Mouse (Mus musculus) 3T3-L1 (cell line): ENCODE measurements around the gene Cnih4.

ENCODE experiments used
- DNase-seq: peaks from one replicate; pipeline ENCODE4 v3.0.0-alpha.2; 2015; ENCODE audit warnings: low read depth, low spot score

The Cnih4 gene

DNA sequence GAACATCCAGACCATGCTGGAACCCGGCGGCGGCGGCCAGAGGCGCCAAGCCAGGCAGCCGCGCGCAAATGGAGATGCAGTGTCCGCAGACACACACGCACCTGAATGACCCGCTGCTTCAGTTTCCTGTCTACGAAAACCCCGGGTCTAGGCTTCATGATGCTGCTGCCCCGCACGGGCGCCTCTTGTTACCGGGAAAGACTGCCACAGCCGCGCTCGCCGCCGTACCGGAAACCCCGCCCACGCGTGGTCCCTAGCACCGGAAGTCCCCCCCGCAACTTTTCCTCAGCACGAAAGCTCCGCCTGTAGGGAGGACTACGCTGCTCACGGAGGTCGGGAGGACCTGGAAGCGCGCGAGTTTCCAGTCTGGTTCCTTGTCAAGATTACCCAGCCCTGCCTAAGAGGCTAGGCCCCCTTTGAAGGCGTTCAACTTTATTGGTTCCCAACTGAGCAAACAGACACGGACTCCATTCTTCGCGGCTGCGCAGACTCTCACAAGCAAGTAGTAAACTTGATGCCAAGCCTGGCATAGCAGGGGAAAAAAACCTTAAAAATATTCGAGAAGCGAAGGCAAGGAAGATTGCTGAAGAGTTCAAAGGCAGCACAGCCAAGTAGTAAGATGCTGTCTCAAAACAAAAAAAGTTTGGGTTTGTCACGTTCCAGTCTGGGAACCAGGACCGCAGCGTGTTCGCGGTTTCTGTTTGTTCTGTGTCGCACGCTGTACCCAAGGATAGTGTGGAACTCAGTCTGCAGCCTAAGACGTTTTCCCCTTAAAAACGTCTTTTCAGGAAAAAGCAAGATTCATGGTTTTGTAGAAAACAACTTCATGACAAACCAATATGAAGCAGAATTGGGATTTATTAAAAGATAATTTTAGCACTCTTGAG is at the start of gene Cnih4, which contains the start of gene Nvl:
Gene Cnih4 (plus strand): TSS at position 744 of the 887 bp plus-strand sequence.
Gene Nvl (minus strand): TSS at position 255 of the 887 bp plus-strand sequence.
- peak; percentile 98 for DNase-seq

DNA sequence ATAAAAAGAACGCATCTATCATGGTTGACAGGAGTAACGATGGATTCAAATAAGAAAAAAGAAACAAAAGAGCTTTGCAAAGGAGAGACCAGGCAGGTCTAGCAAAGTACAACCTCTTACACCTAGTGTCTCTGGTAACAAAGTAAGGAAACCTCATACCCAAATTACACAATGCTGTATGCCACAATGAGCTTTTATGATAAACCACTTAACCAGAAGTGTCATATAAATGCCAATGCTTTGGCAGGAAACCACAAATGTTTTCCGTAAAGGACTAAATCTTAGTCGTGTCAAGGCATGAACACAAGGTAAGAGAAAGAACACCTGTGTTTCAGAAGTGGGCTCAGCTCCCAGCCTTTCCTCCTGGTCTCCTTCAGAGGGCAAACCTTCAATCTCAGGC is 27.4 kb upstream of the Cnih4 start:
- DNase-seq, result no peak

DNA sequence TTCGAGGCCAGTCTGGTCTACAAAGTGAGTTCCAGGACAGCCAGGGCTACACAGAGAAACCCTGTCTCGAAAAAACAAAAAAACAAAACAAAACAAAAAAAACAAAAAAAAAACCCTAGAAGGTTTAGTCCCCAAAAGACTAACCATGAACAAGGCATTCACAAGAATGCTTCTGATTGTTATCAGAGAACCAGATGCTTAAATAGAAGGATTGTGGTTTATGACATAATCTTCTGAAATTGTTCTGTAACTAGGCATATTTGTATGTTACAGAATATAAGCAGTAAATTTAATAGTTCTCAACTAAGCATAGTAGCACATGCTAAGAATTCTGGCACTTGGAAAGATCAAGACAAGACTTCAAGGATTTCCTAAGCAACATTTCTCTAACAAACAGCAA is 20.3 kb upstream of the Cnih4 start:
- DNase-seq, result peak; percentile 25

DNA sequence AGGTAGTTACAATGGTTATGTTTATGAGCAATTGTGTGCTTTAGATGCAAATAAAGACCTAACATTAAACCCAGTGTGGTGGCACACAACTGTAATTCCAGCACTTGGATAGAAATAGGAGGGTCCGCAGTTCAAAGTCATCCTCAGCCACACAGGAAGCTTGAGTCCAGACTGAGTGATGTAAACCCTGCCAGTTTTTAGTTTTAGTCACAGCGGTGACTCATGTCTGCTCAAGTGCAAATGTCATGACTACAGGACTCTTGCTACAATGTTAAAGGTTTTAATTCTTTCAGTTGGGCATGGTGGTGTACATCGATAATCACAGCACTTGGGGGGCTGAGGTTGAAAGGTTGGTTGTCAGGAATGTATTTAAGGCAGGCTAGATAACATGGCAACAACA is 18.6 kb upstream of the Cnih4 start:
- peak; percentile 48 for DNase-seq

DNA sequence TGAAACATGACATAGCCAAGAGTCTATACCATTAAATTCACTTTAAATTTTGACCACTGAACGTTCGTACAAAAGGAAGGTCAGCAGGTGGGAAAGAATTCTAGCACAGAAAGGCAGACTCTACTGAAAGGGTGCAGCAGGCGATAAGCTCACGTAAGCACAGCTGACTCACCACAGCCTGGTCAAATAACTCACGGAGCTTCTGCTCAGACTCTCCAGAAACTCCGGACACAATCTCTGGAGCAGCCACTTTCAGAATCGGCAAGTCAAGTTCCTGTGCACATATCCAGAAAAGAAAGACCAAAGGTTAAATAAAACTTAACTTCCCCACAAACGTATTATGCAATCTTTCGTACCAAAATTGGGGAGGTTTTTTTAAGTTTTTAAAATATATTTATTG is 17.7 kb upstream of the Cnih4 start:
- DNase-seq, result no peak

DNA sequence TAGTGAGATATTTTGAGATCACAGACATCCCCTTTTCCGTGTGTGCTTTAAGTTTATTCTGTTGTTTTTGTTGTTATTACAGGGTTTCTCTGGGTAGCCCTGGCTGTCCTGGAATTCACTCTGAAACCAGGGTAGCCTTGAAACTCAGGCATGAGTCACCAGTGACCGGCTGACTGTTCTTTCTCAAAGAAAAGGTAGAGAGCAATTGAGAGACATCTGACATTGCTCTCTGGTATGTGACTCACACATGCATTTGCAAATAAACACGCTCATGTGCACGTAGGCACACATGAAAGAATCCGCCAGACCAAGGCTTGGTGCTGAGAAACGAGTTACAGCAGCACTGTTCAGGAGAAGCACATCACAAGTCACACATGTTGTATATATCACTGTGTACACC is 12.6 kb upstream of the Cnih4 start:
- peak; percentile 86 for DNase-seq

DNA sequence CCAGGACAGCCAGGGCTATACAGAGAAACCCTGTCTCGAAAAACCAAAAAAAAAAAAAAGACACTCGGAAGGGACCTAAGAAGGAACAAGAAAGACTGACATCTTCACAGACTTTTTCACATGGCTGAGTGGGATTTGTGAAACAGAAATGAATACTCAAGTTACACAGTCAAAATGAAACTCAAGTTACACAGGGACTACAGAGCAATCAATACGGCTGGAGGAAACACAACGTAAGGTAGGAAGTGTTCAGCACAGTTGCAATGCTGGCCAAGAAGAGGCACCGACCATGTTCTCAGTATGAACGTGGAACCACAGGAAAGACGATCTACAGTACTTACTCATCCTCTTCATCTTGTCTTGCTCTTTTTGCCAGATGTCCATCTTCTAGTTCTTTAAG is 5.8 kb upstream of the Cnih4 start:
- no peak for DNase-seq

DNA sequence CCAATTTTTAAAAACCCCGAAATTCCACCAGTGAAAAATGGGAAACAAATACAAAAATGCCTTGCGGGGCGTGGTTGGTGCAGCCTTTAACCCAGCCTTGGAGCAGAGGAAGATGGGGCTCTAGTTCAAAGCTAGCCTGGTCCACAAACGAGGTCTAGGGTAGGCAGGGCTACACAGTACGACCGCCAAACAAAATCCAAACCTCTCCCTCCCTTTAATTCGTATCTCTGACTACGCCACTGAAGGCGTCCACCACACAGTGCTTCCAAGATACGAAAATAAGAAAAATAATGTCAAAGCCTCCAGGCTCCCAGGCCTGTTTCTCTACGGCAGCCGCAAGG is 914 bp upstream of the Cnih4 start:
- DNase-seq, result no peak

DNA sequence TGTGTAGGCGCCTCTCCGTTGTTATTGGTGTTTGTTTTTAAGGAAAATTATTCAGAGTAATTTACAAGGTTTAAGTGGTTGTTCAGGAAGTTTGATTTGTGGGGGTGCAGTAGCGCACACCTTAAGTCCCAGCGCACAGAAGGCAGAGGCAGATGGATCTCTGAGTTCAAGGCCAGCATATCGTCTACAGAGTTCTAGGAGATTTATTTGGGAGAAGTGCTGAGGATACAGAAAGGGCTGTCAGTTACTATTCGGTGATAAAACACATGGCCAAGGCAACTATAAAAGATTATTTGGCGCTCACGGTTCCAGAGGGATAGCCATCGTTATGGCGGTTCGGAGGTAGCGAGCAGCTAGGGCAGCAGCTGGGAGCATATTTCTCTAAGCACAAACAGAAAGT is 473 bp downstream of the Cnih4 start:
- peak; percentile 14 for DNase-seq

DNA sequence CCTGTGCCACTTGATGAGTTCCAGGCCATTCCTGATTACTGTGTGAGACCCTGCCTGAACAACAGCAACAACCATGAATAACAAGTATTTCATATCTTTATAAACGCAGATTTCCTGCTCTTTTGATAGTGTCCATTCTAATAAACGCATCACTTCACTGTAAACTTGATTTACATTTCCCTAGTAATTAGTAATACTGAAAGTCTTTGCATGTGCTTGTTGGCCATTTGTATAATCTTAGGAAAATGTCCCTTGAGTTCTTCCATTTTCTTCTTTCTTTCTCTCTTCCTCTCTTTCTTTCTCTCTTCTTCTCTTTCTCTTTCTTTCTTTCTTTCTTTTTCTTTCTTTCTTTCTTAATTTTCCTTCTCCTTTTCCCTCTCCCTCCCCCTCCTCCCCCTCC is 1.7 kb downstream of the Cnih4 start:
- DNase-seq, result no peak

DNA sequence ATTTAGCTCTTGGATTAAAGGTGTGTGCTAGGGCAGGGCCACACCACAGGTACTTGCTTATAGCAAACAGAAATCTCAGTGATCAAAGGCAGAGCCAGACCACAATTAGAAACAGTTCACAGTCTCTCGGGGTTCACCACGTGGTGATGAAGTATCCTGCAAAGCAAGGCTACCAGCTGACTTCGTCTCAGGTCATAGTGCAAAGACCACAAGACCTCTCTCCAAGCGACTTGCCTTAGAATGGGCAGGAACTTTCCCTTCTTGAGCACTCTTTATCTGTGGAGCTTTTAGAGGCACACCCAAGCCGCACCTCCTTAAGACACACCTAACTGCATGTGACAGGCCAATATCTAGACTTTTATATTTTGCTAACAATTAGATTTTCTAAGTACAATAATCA is 4.0 kb downstream of the Cnih4 start:
- DNase-seq, result no peak

DNA sequence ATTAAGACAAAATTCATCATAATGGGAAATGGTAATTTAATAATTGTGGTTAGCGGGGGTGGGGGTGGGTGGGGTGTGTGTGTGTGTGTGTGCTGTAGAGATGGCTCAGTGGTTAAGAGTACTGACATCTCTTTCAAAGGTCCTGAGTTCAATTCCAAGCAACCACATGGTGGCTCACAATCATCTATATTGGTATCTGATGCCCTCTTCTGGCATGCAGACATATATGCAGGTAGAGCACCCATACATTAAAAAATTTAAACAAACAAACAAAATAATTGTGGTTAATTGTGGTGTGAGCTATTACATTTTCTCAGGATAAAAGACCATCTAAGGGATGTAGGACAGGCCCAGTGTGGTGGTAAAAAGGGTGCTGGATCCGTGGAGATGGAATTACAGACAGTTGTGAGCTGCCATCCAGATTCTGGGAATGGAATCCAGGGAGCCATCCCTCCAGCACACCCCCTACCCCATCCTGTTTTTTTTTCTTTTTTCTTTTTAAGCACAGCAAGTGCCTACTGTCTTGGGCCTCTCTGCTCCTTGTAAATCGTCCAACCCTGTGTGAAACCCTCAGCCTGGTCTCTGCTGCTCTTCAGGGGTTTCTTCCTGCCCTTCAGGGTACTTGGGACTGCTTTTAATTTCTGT is 5.0 kb downstream of the Cnih4 start:
- peak; percentile 37 for DNase-seq

DNA sequence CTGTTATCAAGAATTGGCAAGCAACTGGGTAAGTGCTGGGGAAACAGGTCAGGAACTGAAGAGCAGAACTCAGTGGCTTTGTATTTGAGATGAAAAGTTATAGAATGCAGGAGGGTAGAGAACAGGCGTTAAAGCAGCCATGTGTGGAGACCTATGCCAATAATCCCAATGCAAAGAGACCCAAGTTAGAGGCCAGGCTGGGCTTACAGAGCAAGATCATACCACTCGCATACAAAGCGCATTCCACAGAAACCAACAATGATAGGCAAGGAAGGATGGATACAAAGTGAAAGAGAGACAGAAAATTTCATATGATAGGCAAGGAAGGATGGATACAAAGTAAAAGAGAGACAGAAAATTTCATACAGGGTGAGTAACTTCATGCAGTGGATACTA is 5.9 kb downstream of the Cnih4 start:
- DNase-seq, result no peak

DNA sequence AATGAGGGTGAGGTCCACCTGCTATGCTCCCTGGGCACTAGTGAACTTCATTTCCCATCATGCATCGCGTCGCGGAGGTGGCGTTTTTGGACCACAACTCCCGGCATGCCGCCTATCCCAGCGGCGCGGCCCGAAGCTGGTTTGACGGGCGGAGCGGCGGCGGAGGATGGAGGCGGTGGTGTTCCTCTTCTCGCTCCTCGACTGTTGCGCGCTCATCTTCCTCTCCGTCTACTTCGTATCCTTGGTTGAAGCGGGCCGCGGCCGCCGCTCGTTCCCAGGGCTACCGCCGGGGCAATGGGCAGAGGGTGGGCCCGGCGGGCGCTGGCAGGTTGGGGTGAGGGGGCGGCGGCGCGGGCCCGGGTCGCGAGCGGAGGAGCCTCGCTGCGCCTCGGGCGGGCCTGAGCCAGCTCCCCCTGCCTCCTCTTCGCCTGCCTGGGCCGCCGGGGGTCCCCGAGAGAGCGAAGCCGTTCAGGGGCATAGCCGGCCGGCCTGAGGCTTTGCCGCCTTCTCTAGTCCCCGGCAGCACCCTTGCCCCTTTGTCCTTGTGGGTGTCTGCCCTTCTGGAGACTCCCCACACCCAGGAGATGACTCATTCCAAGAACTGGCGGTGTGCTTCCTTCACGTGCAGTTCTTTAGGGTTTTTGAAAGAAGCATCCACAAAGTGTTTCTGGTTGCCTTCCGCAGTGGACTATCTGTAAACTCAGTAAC is 6.5 kb downstream of the Cnih4 start:
- peak; percentile 92 for DNase-seq

DNA sequence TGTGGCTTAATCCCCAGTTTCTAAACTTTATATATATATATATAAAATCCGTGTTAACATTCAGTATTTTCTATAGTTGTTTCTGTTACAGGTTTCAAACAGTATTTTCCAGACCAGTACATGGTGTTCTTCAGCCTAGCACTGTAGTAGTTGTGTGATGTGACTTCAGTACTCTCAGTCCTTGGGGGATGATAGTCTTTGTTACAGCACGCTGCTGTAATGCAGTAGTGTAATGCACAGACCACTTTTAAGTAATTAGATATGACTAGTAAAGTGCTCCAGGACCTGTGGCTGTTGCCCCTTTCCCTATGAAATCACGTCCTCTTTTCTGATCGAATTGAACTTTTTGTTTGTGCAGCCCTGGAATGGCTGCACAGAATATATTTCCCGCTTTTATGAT is 7.0 kb downstream of the Cnih4 start:
- DNase-seq, result peak; percentile 19

DNA sequence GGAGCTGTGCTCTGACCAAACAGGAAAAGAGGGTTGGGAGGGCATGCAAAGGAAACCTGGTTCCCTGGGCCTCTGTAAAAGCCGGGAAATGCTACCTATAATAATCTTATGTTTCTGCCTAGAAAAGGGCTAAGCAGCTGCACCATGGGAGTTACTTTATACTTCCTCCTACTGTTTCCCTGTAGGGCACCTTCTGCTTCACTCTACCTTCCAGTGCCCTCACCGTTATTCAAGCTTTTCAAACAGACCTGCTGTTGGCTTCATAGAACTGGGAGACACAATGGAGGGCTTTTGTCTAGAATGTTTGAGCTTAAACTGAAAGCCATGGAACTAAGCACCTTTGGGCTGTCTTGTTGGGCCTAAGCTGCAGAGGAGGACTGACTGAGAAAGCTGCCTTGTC is 23.3 kb downstream of the Cnih4 start:
- DNase-seq, result no peak

DNA sequence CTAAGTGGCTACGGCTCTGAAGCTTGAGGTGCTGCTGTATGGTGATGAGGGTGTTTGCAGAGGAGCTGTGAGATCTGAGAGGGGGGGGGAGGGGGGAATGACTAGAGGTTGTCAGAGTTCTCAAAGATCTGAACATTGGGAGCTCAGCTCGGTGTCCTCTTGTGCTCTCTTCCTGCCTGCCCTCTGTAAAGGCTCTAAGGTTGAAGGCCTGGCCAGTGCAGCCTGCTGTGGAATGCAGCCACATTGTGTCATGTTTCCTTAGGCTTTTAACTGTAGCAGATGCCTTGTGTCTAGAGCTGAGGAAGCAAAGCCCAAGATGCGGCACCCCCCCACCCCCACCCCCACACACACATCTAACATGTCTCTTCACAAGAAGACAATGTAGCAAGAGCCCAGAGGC is 23.9 kb downstream of the Cnih4 start:
- DNase-seq, result no peak

DNA sequence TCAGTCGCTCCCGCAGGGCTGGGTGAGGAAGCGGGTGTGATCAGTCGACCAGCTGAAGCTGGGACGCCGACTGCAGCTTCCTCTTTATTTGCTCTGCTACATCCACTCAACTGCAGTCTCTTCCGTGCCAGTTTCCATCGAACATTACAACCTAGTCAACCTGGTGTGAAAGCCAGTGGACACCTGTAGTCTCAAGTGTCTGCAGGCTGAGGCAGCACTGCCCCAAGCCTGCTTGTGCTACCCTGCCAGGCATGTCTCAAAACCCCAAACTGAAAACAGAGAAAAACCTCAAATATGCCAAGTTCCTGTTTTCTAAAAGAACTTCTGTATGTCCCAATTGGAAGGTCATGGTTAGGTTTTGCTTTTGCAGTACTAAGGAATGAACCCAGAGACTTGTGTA is 25.7 kb downstream of the Cnih4 start:
- DNase-seq, result no peak

DNA sequence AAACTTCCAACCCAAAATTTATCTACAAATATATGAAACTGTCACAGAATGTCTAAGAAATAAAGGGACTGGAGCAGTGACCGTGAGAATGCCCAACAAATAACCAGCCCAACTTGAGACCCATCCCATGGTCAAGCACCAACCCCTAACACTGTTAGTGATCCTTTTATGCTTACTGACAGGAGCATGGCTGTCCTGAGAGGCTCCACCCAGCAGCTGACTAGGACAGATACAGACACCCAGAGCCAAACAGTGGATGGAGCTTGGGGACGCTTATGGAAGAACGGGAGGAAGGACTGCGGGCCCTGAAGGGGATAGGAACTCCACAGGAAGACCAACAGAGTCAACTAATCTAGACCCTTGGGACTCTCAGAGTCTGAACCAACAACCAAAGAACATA is 44.4 kb downstream of the Cnih4 start:
- DNase-seq, result no peak

DNA sequence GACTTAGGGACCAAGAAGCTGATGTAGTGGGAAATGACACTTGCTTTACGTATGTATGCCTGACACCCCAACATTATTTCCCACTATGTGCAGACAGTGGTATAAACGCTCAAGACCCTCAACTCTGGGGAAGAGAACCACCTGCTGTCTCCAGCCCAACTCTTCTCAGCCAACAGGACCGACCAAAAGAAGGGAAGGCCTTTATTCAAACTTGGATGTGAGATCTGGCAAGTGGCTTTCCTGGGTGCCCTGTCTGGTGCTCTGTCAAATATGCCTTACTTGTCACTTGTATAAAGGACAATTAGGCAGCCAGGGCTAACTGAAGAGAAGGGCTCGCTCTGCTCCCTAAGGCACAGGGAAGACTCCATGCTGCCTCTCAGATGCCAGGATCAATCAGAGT is 55.0 kb downstream of the Cnih4 start:
- DNase-seq, result no peak

DNA sequence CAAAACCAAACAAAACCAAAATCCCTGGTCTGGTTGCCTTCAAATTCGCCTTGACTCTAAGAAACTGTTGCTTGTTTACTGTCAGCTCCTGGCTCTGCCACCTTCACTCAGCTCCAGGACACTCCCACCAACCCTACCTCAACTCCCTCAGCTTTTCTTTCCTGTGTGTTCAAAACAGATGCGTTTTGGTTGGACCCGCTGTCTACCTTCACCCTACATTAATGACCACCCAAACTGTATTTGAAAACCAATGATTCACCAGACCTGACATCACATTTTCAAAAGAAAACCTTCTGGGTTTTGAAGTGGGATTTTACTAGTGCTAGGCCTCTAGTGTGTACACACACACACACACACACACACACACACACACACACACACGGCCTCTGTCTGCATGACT is 65.7 kb downstream of the Cnih4 start:
- peak; percentile 43 for DNase-seq

DNA sequence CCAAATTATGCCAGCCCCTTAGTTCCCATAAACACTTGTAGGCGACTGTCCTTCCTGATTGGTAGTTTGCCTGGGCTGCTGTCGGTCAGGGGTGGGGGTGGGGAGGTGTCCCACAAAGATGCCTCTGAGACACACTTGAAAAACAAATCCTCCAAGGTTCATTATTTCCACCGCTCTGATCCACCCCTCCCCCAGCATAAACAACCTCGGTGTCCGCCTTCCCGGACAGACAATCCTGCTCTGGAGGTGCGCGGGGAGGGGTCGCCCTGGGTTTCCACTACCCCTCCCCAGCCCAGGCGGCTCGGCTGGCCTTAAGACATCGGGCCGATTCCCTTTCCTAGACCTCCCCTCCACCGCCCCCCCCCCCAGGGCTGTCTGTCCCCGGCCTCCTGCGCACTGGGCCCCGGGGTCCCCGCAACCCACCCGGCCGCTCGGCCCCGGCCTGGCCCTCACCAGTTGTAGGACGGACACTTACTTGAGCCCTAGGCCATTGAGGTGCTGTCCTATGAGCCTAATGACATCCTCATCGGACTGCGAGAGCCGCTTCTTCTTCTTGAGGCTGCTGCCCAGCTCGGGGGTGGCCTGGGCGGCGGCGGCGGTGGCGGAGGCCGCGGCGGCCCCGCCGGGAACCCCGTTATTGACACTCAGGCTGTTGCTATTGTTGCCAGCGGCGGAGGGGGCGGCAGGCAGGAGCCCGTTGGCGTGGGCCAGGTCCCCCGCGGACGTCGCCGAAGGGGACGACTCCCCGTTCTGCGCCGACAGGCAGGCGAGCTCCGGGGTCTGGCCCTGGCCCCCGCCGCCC is 66.3 kb downstream of the Cnih4 start:
- DNase-seq, result peak; percentile 68
